Mouse (Mus musculus) heart, adult 9 months (tissue): ENCODE data around the gene Atp5h.

Source experiments
- DNase-seq, 2 experiments: peaks; one replicate each; pipeline ENCODE4 v3.0.0; 2022; ENCODE audit warnings: low spot score in 2 of 2

The Atp5h gene

DNA sequence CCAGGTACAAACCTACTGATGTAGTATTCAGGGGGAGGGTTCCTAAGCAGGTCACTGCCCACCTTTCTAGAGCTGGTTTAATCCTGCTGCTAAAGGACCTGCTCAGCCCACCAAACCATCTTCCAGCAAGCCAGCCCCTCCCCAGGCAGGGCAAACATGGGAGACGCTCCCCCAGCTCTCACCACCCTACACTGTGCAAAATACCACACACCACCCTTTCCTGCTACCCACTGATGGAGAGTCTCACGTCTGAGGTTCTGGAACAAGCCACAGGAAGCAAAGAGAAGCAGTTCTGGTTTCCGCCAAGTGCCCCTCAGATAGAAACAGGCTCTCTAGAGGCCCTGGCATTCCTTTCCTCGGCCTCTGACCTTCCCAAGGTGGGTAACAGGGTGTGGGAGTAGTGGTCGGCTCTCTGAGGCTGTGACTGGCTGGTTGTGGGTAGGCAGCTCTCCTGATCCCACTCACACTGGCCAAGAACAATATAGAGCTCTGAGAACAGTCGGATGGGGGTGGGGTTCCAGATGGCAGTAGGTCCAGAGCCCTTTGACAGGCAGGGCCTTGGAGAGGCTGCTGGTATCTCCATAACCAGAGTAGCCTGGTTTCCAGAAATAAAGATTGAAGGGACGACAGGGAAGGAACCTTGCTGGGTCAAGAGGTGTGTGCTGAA, 53.6 kb downstream of the Atp5h start:
- no peak for DNase-seq
